Mouse (Mus musculus): ENCODE measurements around the gene Mapk1ip1l.

DNA sequence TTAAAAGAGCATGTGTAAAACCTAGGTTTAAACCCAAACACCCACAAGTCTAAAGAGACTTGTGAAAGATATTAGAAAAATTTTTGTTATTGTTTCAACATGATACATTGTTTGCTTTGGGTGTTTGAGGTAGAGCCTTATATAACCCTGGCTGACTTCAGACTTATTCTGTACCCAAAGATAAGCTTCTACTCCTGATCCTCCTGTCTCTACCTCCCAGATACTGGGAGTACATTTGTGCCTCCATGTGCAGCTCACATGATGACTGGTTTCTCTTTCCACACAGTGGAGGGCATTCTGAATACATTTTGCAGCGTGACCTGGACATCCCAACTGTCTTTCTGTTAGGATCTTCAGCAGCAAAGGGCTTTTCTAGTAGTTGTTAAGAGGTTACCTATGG is 11.9 kb upstream of the Mapk1ip1l start:
- TF ChIP-seq HCFC1 (IDR thresholded peaks at IDR 0.05; ENCODE audit: borderline replicate concordance, insufficient read depth, low read length) (no peak), ZC3H11A (IDR thresholded peaks at IDR 0.05; ENCODE audit: borderline replicate concordance, low read depth, low read length) (no peak), CHD2 (IDR thresholded peaks at IDR 0.05; ENCODE audit: low read depth, low read length) (no peak), ZNF384 (IDR thresholded peaks at IDR 0.05; ENCODE audit: low read depth, low read length) (no peak)
